Mouse (Mus musculus) midbrain, embryonic 11.5 days (tissue): ENCODE results near the gene Rasl11b. TPM values are rescaled to one million over a fixed set of nuclear protein-coding genes. Genes with fewer than 3 reads are reported as not detected.

Experiments
- ATAC-seq: fragments of 200-750 bp; cut with Nextera tagmentation; 2 replicates; pipeline ENCODE4 v1.8.0; 2017; ENCODE audit warnings: moderate TSS enrichment, moderate library complexity; ENCODE audit not compliant: low FRiP score
- DNase-seq: peaks from one replicate; pipeline ENCODE4 v3.0.0; 2015; ENCODE audit warnings: low spot score; ENCODE audit errors: missing footprints
- H3K27ac ChIP-seq: fragments of 300-500 bp; sonication (generic); 2 replicates; pipeline ENCODE4 v1.5.1; 2014; ENCODE audit warnings: low read depth, low read length
- H3K27me3 ChIP-seq: fragments of 300-500 bp; sonication (generic); 2 replicates; pipeline ENCODE4 v1.6.1; 2014; ENCODE audit warnings: mild to moderate bottlenecking, low read length, moderate library complexity, mixed read lengths; ENCODE audit not compliant: control insufficient read depth, insufficient read depth
- H3K36me3 ChIP-seq: fragments of 300-500 bp; sonication (generic); 2 replicates; pipeline ENCODE4 v1.6.1; 2014; ENCODE audit warnings: mild to moderate bottlenecking, low read length, moderate library complexity, mixed read lengths; ENCODE audit not compliant: control insufficient read depth, insufficient read depth
- H3K4me1 ChIP-seq: fragments of 300-500 bp; sonication (generic); 2 replicates; pipeline ENCODE4 v1.6.1; 2014; ENCODE audit warnings: low read length; ENCODE audit not compliant: control insufficient read depth, insufficient read depth
- H3K4me2 ChIP-seq: fragments of 300-500 bp; sonication (generic); 2 replicates; pipeline ENCODE4 v1.6.1; 2014; ENCODE audit warnings: mild to moderate bottlenecking, moderate library complexity
- H3K4me3 ChIP-seq: fragments of 300-500 bp; sonication (generic); 2 replicates; pipeline ENCODE4 v1.5.1; 2014; ENCODE audit warnings: low read depth, low read length
- H3K9ac ChIP-seq: fragments of 300-500 bp; sonication (generic); 2 replicates; pipeline ENCODE4 v1.6.1; 2014; ENCODE audit warnings: low read length
- H3K9me3 ChIP-seq: fragments of 300-500 bp; sonication (generic); 2 replicates; pipeline ENCODE4 v1.6.1; 2016; ENCODE audit warnings: low read length; ENCODE audit not compliant: control insufficient read depth
- WGBS: fragments of 180-500 bp; shearing (Covaris S2); extraction: QIAGEN DNeasy Blood & Tissue Kit; methylation state at CpG from one replicate; pipeline ENCODE4 v1.1.7; 2014; 5-methylcytosine and 5-hydroxymethylcytosine counted together
- polyA plus RNA-seq: library from polyadenylated mRNA; unstranded; fragments of >200 nt; fragmentation: Nextera tagmentation; extraction: Ambion mirVana; gene quantifications from 2 replicates; pipeline ENCODE4 v1.2.1, GENCODE M21; 2014

Gene Rasl11b
- polyA plus RNA-seq, 1 experiment from 2014 or later = 29.0 TPM

DNA sequence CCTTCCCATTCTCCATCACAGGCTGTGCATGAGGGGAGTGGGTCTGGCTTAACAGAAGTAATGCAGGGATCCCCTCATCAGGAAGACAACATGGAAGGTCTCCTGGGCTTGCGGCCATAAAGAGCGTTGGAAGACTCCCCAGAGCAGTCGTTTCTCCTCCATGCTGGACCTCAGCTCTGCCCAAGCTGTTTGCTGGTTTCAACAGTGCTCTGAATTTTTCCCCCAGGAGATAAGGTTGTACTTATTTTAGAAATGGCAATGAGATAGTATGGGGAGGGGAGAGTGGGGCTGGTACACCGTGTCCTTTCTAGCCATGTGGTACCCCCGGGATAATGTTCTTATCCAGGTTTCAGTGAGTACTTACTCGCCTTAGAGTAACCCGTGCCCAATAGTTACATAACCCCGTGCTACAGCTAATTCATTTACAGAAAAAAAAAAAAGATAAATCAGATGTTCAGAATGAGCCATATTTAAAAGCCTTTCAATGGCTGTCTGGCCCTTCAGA lies 50.6 kb downstream of the Rasl11b start:
- Histone ChIP-seq H3K4me3 (no peak overlapping the region), H3K27ac (no peak overlapping the region), H3K36me3 (no peaks in the 10 kb centered on the region), H3K4me2 (no peak overlapping the region), H3K4me1 (peaks cover 4% of the 10 kb centered on the region; the same call in 1 of the 2 replicates), H3K9me3 (no peaks in the 10 kb centered on the region), H3K27me3 (no peaks in the 10 kb centered on the region), H3K9ac (no peak overlapping the region)
- 93% methylated on average over 8 of the region's 8 CpGs for WGBS
- DNase-seq (no peak), ATAC-seq (no peak)

GRCm38 (mm10) chr5:74246453-74246852 lies 51.4 kb downstream of the Rasl11b start:
- ATAC-seq (no peak), DNase-seq (no peak)
- Histone ChIP-seq H3K36me3 (no peaks in the 10 kb centered on the region), H3K27ac (no peak overlapping the region), H3K4me3 (no peak overlapping the region), H3K4me2 (no peak overlapping the region), H3K27me3 (no peaks in the 10 kb centered on the region), H3K9me3 (no peaks in the 10 kb centered on the region), H3K4me1 (peaks cover 4% of the 10 kb centered on the region; the same call in 1 of the 2 replicates), H3K9ac (no peak overlapping the region)
- WGBS = 74% methylated on average over 4 of the region's 4 CpGs

DNA sequence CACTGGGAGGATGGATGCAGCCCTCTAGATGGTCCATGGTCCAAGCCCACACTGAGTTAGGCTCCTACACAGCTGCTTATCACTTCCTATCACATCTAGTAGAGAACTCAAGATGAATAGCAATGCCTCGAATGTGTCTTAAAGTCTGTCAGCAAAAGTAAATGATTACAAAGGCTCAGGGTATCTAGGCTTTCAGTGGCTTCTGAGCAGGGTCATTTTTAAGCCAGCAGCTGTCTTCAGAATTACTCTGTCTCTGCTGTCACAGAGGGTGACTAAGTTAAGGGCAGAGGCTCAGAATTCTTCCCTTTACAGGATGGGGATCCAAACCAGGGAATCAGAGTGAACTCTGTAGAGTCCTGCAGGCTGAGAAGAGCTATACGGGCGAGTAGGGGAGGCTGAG lies 51.9 kb downstream of the Rasl11b start:
- DNase-seq (no peak), ATAC-seq (no peak)
- Histone ChIP-seq H3K4me2 (no peak overlapping the region), H3K36me3 (no peaks in the 10 kb centered on the region), H3K27ac (no peak overlapping the region), H3K9me3 (no peaks in the 10 kb centered on the region), H3K4me3 (no peak overlapping the region), H3K27me3 (no peaks in the 10 kb centered on the region), H3K4me1 (peaks cover 2% of the 10 kb centered on the region; the same call in 1 of the 2 replicates), H3K9ac (no peak overlapping the region)
- WGBS = 84% methylated on average over 3 of the region's 3 CpGs

Other genes with a start within 250 kb of the Rasl11b start
- gene Usp46, start 126.9 kb upstream of the Rasl11b start, polyA plus RNA-seq = 35.6 and 38.1 TPM in 2 replicates